Mouse (Mus musculus) layer of hippocampus, adult 2 months (tissue): Measurements from ENCODE around the gene 1700109H08Rik. TPM values are rescaled to one million over a fixed set of nuclear protein-coding genes. Genes with fewer than 3 reads are reported as not detected.
"Not testable (repeated sequence)": the region's sequence is repeated elsewhere in the genome, so short reads cannot be mapped to it uniquely, and the experiment has no call there.

Experiments used
- DNase-seq, 2 experiments: peaks; one replicate each; pipeline ENCODE4 v3.0.0; 2022; ENCODE audit warnings: low spot score in 2 of 2
- H3K27ac ChIP-seq: fragments of 200-600 bp; 2 replicates; pipeline ENCODE4 v1.8.1; 2022
- H3K4me3 ChIP-seq: fragments of 200-600 bp; 2 replicates; pipeline ENCODE4 v1.8.1; 2022; ENCODE audit warnings: mild to moderate bottlenecking
- CTCF ChIP-seq: fragments of 200-600 bp; conservative IDR thresholded peaks from 2 replicates; pipeline ENCODE4 v1.8.1; 2022; ENCODE audit warnings: antibody characterized with exemption, mild to moderate bottlenecking, moderate library complexity
- total RNA-seq, 2 experiments: library from RNA; stranded (reverse); gene quantifications; 2 replicates each; pipeline ENCODE4 v1.2.3; 2021

Gene 1700109H08Rik
- total RNA-seq, 2 experiments from 2014 or later, result 5.6 to 8.0 TPM

GRCm38 (mm10) chr5:3551481-3551880 is 19.9 kb upstream of the 1700109H08Rik start:
- Histone ChIP-seq H3K27ac (no peak overlapping the region), H3K4me3 (no peak overlapping the region)
- no peak for DNase-seq
- TF ChIP-seq CTCF, result no peak

- Histone ChIP-seq H3K27ac (no peak overlapping the region), H3K4me3 (no peak overlapping the region)
- no peak for TF ChIP-seq CTCF
- DNase-seq, result no peak
Measured at GRCm38 (mm10) chr5:3554198-3554597, 17.2 kb upstream of the 1700109H08Rik start.

- Histone ChIP-seq H3K27ac (no peak overlapping the region), H3K4me3 (no peak overlapping the region)
- DNase-seq, result no peak
- 0 out of 2 replicates have a peak, but pooled peaks have one; percentile 12 for TF ChIP-seq CTCF
Measured at GRCm38 (mm10) chr5:3574825-3575224, 3.5 kb downstream of the 1700109H08Rik start.

- no peak for TF ChIP-seq CTCF
- Histone ChIP-seq H3K27ac (no peak overlapping the region), H3K4me3 (no peak overlapping the region)
- no peak for DNase-seq
Measured at GRCm38 (mm10) chr5:3577939-3578338, 6.6 kb downstream of the 1700109H08Rik start.

GRCm38 (mm10) chr5:3579066-3579465 is 7.7 kb downstream of the 1700109H08Rik start:
- Histone ChIP-seq H3K4me3 (no peak overlapping the region), H3K27ac (no peak overlapping the region)
- no peak for TF ChIP-seq CTCF
- DNase-seq, result no peak

- Histone ChIP-seq H3K27ac (peak within 1 kb of the TSS; percentile 97), H3K4me3 (peak within 1 kb of the TSS; percentile 99)
- TF ChIP-seq CTCF, result no peak
- DNase-seq, result peak; percentile 96 to 97
Measured at GRCm38 (mm10) chr5:3595693-3596398, 24.5 kb downstream of the 1700109H08Rik start, which contains the start of gene Pex1. TSS of gene Pex1 (plus strand) at chr5:3596066.

GRCm38 (mm10) chr5:3596399-3596766 is 25.0 kb downstream of the 1700109H08Rik start, which contains the start of gene Rbm48:
TSS of gene Rbm48 (minus strand) at chr5:3596585.
- peak; percentile 82 to 85 for DNase-seq
- TF ChIP-seq CTCF, result peak; percentile 78
- peak within 1 kb of the TSS; percentile 99 for H3K4me3 ChIP-seq
- H3K27ac ChIP-seq, result peak within 1 kb of the TSS; percentile 97

GRCm38 (mm10) chr5:3597171-3597570 is 25.8 kb downstream of the 1700109H08Rik start:
- H3K4me3 ChIP-seq, result peak overlapping the region; percentile 99
- H3K27ac ChIP-seq, result no peak overlapping the region
- DNase-seq, result no peak
- no peak for TF ChIP-seq CTCF

- H3K4me3 ChIP-seq, result no peak overlapping the region
- DNase-seq, result no peak
- H3K27ac ChIP-seq, result no peak overlapping the region
- TF ChIP-seq CTCF, result no peak
Measured at GRCm38 (mm10) chr5:3598766-3599165, 27.4 kb downstream of the 1700109H08Rik start.

- H3K4me3 ChIP-seq, result no peak overlapping the region
- DNase-seq, result no peak
- no peak for TF ChIP-seq CTCF
- H3K27ac ChIP-seq, result no peak overlapping the region
Measured at GRCm38 (mm10) chr5:3600298-3600697, 28.9 kb downstream of the 1700109H08Rik start.

- DNase-seq, result no peak
Measured at GRCm38 (mm10) chr5:3600790-3601189, 29.4 kb downstream of the 1700109H08Rik start.

GRCm38 (mm10) chr5:3607114-3607513 is 35.7 kb downstream of the 1700109H08Rik start:
- H3K27ac ChIP-seq, result no peak overlapping the region
- H3K4me3 ChIP-seq, result no peak overlapping the region
- TF ChIP-seq CTCF, result no peak
- no peak for DNase-seq

More at GRCm38 (mm10) chr5:3600790-3601189, 29.4 kb downstream of the 1700109H08Rik start:
- no peak overlapping the region for H3K27ac ChIP-seq
- no peak overlapping the region for H3K4me3 ChIP-seq
- no peak for TF ChIP-seq CTCF

- TF ChIP-seq CTCF, result no peak
- Histone ChIP-seq H3K4me3 (no peak overlapping the region), H3K27ac (no peak overlapping the region)
- no peak for DNase-seq
Measured at GRCm38 (mm10) chr5:3609241-3609640, 37.9 kb downstream of the 1700109H08Rik start.

GRCm38 (mm10) chr5:3611835-3612234 is 40.5 kb downstream of the 1700109H08Rik start:
- not testable (repeated sequence) for H3K4me3 ChIP-seq, DNase-seq, H3K27ac ChIP-seq
- peak; percentile 54 for TF ChIP-seq CTCF
